Mouse (Mus musculus): ENCODE data around the gene Inhbe.

DNA sequence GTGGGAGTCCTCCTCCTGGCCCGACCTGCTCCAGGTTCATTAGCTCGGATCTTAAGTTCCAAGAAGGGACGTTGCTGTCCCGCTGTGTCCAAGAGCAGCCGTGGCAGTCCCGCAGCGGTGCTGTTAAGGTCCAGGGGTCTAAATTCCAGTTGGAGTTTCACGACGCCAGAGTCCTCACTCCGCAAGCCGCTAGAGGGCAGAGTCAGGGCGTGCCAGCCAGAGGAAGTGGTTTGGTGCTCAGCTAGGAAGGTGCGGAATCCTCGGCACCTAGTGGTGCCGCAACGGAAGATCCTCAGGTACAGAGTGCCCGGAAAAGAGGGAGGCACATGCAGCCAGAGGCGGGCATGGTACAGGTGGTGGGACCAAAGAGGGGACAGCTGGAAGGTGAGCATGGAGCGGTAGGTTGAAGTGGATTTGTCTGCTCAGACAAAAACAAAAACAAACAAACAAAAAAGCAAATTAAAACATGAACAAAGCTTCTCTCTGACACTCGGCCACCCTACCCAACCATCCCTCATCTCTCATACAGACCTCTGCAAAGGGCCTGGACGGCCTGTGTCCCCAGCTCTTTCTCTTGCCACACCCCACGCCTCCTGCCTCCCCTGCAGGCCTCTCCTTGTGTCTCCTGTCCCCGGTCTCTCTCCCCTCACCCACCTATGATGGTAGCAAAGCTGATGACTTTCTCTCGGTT lies 3.5 kb downstream of the Inhbe start:
- TF ChIP-seq CTCF (IDR thresholded peaks at IDR 0.05) (peak; percentile 91), EP300 (IDR thresholded peaks at IDR 0.05) (no peak)
